Mouse (Mus musculus) skeletal muscle tissue, adult 2 months (tissue): ENCODE results near the gene Cdh23.

Experiments
- DNase-seq: peaks from one replicate; pipeline ENCODE4 v3.0.0-alpha.2; 2012; ENCODE audit warnings: low read depth, low spot score

The Cdh23 gene

GRCm38 (mm10) chr10:60400507-60401295 is 295.6 kb downstream of the Cdh23 start:
- no peak for DNase-seq

- no peak for DNase-seq
These were observed 296.8 kb downstream of the Cdh23 start, which contains the start of gene Gm17455 for GRCm38 (mm10) chr10:60399449-60399848. Gene Gm17455, plus strand, starts transcription at chr10:60399726.

GRCm38 (mm10) chr10:60398051-60398814 is 298.1 kb downstream of the Cdh23 start:
- no peak for DNase-seq

GRCm38 (mm10) chr10:60395605-60396004 is 300.7 kb downstream of the Cdh23 start:
- DNase-seq: no peak

- no peak for DNase-seq
These were observed 301.4 kb downstream of the Cdh23 start for GRCm38 (mm10) chr10:60394936-60395335.

- DNase-seq: no peak
These were observed 304.6 kb downstream of the Cdh23 start for GRCm38 (mm10) chr10:60391661-60392060.

GRCm38 (mm10) chr10:60390904-60391420 is 305.3 kb downstream of the Cdh23 start:
- DNase-seq: no peak

- no peak for DNase-seq
These were observed 305.9 kb downstream of the Cdh23 start for GRCm38 (mm10) chr10:60390177-60390903.

GRCm38 (mm10) chr10:60389447-60389865 is 306.8 kb downstream of the Cdh23 start:
- peak; percentile 44 for DNase-seq

- no peak for DNase-seq
These were observed 308.0 kb downstream of the Cdh23 start for GRCm38 (mm10) chr10:60388332-60388731.

GRCm38 (mm10) chr10:60381142-60381925 is 315.0 kb downstream of the Cdh23 start:
- DNase-seq: no peak

- no peak for DNase-seq
These were observed 316.1 kb downstream of the Cdh23 start for GRCm38 (mm10) chr10:60380229-60380628.

- DNase-seq: no peak
These were observed 316.8 kb downstream of the Cdh23 start for GRCm38 (mm10) chr10:60379419-60379957.

GRCm38 (mm10) chr10:60376704-60377103 is 319.6 kb downstream of the Cdh23 start:
- no peak for DNase-seq

- peak; percentile 58 for DNase-seq
These were observed 322.2 kb downstream of the Cdh23 start for GRCm38 (mm10) chr10:60373937-60374578.

GRCm38 (mm10) chr10:60373543-60373936 is 322.8 kb downstream of the Cdh23 start:
- DNase-seq: no peak

GRCm38 (mm10) chr10:60371596-60372386 is 324.5 kb downstream of the Cdh23 start:
- no peak for DNase-seq

GRCm38 (mm10) chr10:60370601-60371061 is 325.7 kb downstream of the Cdh23 start:
- no peak for DNase-seq

- DNase-seq: no peak
These were observed 326.2 kb downstream of the Cdh23 start for GRCm38 (mm10) chr10:60370098-60370497.
